Mouse (Mus musculus): Measurements from ENCODE around the gene Maea.
"Not testable (repeated sequence)": the region's sequence is repeated elsewhere in the genome, so short reads cannot be mapped to it uniquely, and the experiment has no call there.

Maea gene

GRCm38 (mm10) chr5:33335273-33335976 lies at the start of gene Maea:
Gene Maea, plus strand, starts transcription at chr5:33335509.
- DNase-seq (ENCODE audit: low spot score) = peak; percentile 94

GRCm38 (mm10) chr5:33293796-33294430 lies 41.4 kb upstream of the Maea start:
- no peak for DNase-seq (ENCODE audit: low spot score)

GRCm38 (mm10) chr5:33297164-33297563 lies 38.1 kb upstream of the Maea start:
- DNase-seq (ENCODE audit: low spot score) = no peak

- no peak for DNase-seq (ENCODE audit: low spot score)
Measured at GRCm38 (mm10) chr5:33301801-33302200, 33.5 kb upstream of the Maea start.

- no peak for DNase-seq (ENCODE audit: low spot score)
Measured at GRCm38 (mm10) chr5:33310704-33311462, 24.4 kb upstream of the Maea start.

- DNase-seq (ENCODE audit: low spot score) = no peak
Measured at GRCm38 (mm10) chr5:33312192-33312591, 23.1 kb upstream of the Maea start.

- no peak for DNase-seq (ENCODE audit: low spot score)
Measured at GRCm38 (mm10) chr5:33324491-33324890, 10.8 kb upstream of the Maea start.

GRCm38 (mm10) chr5:33334381-33335272 lies 682 bp upstream of the Maea start:
- DNase-seq (ENCODE audit: low spot score) = no peak

- DNase-seq (ENCODE audit: low spot score) = peak; percentile 66
Measured at GRCm38 (mm10) chr5:33335977-33336360, 660 bp downstream of the Maea start.

- DNase-seq (ENCODE audit: low spot score) = no peak
Measured at GRCm38 (mm10) chr5:33337206-33337605, 1.9 kb downstream of the Maea start.

GRCm38 (mm10) chr5:33341165-33341564 lies 5.9 kb downstream of the Maea start:
- no peak for DNase-seq (ENCODE audit: low spot score)

- DNase-seq (ENCODE audit: low spot score) = not testable (repeated sequence)
Measured at GRCm38 (mm10) chr5:33342248-33342647, 6.9 kb downstream of the Maea start.

GRCm38 (mm10) chr5:33342821-33343220 lies 7.5 kb downstream of the Maea start:
- no peak for DNase-seq (ENCODE audit: low spot score)

- DNase-seq (ENCODE audit: low spot score) = no peak
Measured at GRCm38 (mm10) chr5:33343571-33343970, 8.3 kb downstream of the Maea start.

- no peak for DNase-seq (ENCODE audit: low spot score)
Measured at GRCm38 (mm10) chr5:33344070-33344469, 8.8 kb downstream of the Maea start.

GRCm38 (mm10) chr5:33347620-33348019 lies 12.3 kb downstream of the Maea start:
- no peak for DNase-seq (ENCODE audit: low spot score)

- DNase-seq (ENCODE audit: low spot score) = no peak
Measured at GRCm38 (mm10) chr5:33349205-33349604, 13.9 kb downstream of the Maea start.

- DNase-seq (ENCODE audit: low spot score) = no peak
Measured at GRCm38 (mm10) chr5:33349706-33350105, 14.4 kb downstream of the Maea start.

GRCm38 (mm10) chr5:33351556-33352272 lies 16.4 kb downstream of the Maea start:
- DNase-seq (ENCODE audit: low spot score) = no peak

- DNase-seq (ENCODE audit: low spot score) = no peak
Measured at GRCm38 (mm10) chr5:33352273-33352645, 16.9 kb downstream of the Maea start.

GRCm38 (mm10) chr5:33353011-33353410 lies 17.7 kb downstream of the Maea start:
- DNase-seq (ENCODE audit: low spot score) = no peak

Data from testis, postnatal 10 days (tissue).